Mouse (Mus musculus) liver (tissue): ENCODE results near the gene Gm14496.
"Not testable (repeated sequence)": the region's sequence is repeated elsewhere in the genome, so short reads cannot be mapped to it uniquely, and the experiment has no call there.

Experiments
- DNase-seq: peaks from one replicate; pipeline ENCODE4 v3.0.0-alpha.2; 2020; ENCODE audit warnings: mixed read lengths

Gm14496 gene

GRCm38 (mm10) chr2:181990829-181991228 lies at the start of gene Gm14496:
TSS of gene Gm14496 (plus strand) at chr2:181991129.
- DNase-seq, result no peak

GRCm38 (mm10) chr2:181952747-181953680 lies 37.9 kb upstream of the Gm14496 start:
- not testable (repeated sequence) for DNase-seq

GRCm38 (mm10) chr2:181968395-181968794 lies 22.5 kb upstream of the Gm14496 start:
- DNase-seq, result peak; percentile 8

- no peak for DNase-seq
These were observed 21.7 kb upstream of the Gm14496 start for GRCm38 (mm10) chr2:181969187-181969586.

- DNase-seq, result not testable (repeated sequence)
These were observed 9.0 kb upstream of the Gm14496 start for GRCm38 (mm10) chr2:181981969-181982368.
